Mouse (Mus musculus) NIH3T3 (cell line): ENCODE results near the gene Dnajb2.
A peak's percentile ranks its signal among the peaks of the same experiment; 100 is the strongest.

Experiments used
- DNase-seq: peaks from one replicate; pipeline ENCODE4 v3.0.0-alpha.2; 2012; ENCODE audit warnings: low read depth

The Dnajb2 gene

DNA sequence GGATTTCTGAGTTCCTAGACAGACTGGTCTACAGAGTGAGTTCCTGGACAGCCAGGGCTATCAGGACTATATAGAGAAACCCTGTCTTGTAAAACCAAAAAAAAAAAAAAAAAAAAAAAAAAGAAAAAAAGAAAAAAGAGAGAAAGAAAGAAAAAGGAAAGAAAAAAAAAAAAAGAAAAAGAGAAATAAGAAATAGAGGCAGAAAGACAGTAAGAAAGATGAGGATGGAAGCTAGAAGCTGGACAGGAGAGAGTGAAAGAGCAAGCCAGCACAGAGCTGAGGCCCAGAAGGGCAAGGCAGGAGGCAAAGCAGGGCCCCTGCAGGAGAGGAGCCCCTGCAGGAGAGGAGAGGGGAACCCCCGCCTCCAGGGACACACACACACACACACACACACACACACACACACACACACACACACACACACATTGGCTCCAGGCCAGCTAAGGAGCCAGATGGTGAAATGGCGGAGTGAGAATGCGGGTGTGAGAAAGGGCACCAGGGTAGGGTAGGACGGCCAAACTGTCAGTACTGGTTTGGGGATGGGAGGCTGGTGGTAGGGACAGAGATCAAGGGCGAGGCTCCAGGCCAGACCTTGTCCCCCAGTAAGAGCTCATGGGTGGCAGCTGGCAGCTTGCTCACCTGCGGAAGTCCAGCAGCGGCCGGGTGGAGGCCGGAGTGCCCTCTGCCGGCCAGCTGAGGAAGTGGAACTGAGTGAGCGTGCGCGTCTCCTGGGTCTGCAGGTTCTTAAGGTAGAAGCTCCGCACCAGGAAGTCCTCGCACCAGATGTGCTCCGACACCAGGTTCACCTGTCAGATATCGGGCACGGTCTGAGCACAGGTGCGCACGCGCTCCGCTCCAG, 15.1 kb downstream of the Dnajb2 start:
- DNase-seq = no peak

DNA sequence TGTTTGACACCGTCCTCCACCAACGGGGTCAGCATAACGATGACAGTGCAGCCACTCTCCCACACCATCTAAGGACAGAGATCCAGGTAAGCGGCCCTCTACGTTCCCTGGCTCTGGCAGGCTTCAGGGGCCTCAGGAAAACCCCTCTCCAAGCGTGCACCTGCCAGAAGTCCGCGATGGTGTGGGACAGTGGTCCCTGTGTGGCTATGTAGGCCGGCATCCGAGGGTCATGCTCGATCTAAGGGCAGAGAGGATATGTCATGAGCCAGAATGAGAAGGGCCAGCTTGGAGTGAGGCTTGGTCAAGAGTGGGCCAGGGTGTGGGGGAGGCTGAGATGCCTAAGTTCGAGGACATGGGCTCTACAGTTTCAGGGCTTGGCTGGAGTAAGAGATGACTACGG, 16.1 kb downstream of the Dnajb2 start:
- no peak for DNase-seq

DNA sequence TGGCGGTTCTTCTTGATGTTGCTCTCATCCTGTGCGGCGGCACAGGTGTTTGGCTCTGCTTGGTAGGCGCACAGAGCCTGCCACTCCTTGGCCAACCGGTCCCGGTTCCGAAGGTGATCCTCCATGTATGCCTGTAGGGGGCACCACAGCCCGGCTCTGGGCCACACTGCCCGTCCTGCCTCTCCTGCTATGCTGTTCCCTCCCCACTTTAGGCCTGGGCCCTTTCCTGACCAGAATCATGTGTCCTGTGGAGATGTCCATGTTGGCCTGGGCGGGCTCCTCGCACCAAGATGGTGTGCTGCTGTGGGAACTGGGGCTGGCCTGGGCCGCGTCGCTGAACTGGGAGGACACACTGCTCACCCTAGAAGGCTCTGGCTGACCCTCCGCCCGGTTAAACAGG, 16.8 kb downstream of the Dnajb2 start:
- no peak for DNase-seq

- peak; percentile 93 for DNase-seq
Measured at GRCm38 (mm10) chr1:75253849-75254624, 17.8 kb downstream of the Dnajb2 start.

- no peak for DNase-seq
Measured at GRCm38 (mm10) chr1:75254625-75255013, 18.4 kb downstream of the Dnajb2 start.

- no peak for DNase-seq
Measured at GRCm38 (mm10) chr1:75255516-75256046, 19.4 kb downstream of the Dnajb2 start.

DNA sequence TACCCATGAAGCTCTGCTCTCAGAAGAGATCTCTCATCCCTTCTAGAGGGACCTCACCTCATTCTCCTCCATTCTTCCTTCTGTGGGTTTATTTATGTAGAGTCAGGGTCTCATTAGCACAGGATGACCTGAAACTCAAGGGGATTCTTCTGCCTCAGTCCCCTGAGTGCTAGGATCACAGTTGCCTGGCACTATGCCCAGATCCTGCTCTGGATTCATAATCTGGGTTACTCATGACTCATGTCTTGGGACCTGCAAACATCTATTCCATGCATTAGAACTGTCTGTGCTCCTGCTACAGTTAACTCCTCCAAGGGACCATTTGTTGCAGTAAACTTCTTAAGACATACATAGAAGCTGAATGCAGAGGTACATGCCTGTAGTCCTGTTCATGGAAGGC, 25.1 kb downstream of the Dnajb2 start:
- peak; percentile 64 for DNase-seq

GRCm38 (mm10) chr1:75262969-75263951, 27.1 kb downstream of the Dnajb2 start:
- peak; percentile 95 for DNase-seq

DNA sequence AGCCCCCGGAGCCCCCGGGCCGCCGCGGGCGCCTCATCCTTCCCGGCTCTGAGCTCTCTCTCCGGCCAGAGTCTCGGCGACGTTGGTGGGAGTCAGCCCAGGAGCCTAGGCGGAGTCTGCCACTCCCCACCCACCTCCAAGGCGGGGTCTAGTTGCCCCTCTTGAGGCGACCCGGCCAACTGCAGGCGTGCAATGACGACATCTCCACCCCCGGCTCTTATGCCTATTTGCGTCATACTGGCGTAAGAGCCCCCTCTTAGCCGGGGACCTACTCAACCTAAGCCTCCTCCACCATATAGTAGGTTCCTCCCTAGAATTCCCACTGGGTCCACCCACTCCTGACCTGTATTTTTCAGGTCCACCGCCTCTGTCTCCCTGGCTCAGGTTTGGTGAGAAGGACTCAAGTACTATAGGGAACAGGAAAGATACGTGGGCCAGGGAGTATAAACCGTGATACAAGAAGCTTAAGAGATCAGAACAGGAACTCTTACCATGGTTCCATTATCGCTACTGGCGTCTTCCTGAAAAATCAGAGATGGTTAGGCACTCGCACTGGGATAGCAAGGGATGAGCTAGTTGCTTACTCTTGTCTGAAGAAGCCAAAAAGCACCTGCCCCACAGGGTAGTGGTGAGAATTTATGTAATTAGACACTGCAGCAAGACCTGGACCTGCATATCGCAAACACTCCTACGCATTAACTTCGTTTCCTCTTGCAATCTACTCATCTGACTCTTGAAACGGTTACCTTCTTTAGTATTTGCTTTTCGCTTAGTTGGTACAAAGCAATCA, 28.1 kb downstream of the Dnajb2 start, which contains the start of gene Ptprn:
Ptprn (minus strand) TSS at position 412 of the 790 bp plus-strand sequence.
- DNase-seq = peak; percentile 83

GRCm38 (mm10) chr1:75277195-75278188, 41.3 kb downstream of the Dnajb2 start:
- peak; percentile 86 for DNase-seq

GRCm38 (mm10) chr1:75278228-75278627, 42.0 kb downstream of the Dnajb2 start, which contains the start of gene Resp18:
TSS of gene Resp18 (minus strand) at chr1:75278415.
- no peak for DNase-seq

- DNase-seq = no peak
Measured at GRCm38 (mm10) chr1:75283017-75283416, 46.8 kb downstream of the Dnajb2 start.

DNA sequence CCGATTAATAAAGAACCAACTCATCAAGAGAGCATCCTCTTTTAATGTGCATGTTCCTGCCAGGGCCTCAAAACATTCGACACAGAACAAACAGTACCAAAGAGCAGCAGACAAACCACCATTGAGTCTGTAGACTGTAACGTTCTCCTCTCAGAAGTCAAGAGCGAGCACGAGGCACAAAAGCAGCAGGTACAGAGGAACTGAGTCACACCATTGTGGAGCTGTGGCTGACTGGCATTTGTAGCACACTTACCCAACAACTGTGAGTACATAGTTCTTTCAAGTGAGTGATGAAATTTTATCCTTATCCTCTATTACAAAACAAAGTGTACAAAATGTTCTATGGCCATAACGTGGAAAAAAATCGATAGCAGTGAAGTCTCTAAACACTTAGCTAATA, 48.7 kb downstream of the Dnajb2 start:
- DNase-seq = no peak

DNA sequence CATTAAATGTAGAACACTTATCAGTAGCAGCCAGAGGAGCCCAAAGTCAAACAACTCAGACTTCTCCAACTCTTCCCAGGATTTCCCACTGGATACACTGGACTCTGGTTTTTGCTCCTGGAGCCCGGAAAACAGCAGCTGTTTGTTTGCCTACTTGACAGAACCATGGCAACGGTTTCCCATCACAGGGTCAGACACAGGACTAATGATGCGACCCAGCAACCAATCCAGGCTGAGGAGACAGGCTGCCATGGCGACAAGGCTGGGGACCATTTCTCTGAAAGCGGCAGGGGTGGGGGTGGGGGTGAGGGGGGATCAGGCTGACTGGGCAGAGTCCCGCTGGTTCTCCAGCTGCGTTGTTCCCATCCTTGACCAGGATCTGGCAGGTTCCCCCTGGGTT, 53.2 kb downstream of the Dnajb2 start:
- DNase-seq = no peak

DNA sequence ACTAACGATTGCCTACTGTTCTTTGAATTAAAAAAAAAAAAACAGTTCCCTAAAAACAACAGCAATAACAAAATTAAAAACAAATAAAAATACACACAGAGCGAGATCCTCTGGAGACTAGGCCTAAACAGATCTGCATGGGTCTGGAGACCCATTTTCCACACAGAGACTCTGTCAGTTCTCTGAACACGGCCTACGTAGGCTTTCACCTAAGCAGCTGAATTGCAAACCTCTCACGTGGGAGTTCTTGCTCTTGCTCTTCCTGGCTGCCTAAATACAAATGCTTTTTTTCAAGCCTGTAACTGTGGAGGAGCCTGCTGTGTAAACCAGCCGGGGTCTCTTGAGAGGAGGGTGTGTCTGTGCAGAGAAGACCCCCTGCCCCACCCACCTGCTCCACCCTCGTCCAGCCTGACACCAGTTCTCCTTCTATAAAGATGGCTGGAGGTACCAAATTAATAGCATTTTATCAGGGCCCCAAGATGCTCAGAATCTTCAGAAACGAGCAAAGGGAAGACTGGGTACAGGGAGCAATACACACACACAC, 53.8 kb downstream of the Dnajb2 start:
- DNase-seq = no peak

DNA sequence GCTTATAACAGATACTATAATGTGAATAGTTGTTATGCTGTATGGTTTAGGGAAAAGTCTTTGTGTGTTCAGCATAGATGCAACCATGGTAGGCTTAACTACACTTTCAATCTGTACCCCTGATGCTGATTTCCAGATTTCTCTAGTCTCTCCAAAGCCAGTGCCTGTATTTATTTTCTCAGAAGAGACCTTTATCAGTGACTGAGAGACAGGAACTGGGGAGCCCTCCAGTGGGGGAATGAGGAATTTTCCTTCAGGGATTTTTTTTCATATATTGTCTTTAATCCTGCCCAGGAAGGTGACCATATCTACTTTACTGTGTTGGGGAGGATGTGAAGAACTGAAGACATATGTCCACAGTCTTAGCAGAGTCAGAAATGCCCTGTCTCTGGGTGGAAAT, 54.4 kb downstream of the Dnajb2 start:
- DNase-seq = peak; percentile 83

DNA sequence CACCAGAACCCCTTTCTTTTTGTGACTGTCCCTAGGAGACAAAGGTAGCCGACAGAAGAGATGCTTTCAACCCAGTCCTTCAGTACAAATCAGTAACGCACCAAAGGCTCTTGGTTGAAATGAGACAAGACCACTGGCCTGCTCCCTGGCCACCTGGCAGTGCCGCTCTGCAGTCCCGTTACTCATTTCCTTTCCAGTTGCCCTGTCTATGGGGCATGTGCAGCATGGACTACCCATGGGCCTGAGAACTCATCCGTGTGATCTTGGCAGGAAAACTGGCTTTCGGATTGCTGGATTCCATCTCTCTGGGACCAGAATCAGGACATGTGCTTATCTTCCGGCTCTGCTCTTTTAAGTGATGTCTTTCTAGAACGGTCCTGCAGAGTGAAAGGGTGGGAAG, 55.1 kb downstream of the Dnajb2 start:
- no peak for DNase-seq

DNA sequence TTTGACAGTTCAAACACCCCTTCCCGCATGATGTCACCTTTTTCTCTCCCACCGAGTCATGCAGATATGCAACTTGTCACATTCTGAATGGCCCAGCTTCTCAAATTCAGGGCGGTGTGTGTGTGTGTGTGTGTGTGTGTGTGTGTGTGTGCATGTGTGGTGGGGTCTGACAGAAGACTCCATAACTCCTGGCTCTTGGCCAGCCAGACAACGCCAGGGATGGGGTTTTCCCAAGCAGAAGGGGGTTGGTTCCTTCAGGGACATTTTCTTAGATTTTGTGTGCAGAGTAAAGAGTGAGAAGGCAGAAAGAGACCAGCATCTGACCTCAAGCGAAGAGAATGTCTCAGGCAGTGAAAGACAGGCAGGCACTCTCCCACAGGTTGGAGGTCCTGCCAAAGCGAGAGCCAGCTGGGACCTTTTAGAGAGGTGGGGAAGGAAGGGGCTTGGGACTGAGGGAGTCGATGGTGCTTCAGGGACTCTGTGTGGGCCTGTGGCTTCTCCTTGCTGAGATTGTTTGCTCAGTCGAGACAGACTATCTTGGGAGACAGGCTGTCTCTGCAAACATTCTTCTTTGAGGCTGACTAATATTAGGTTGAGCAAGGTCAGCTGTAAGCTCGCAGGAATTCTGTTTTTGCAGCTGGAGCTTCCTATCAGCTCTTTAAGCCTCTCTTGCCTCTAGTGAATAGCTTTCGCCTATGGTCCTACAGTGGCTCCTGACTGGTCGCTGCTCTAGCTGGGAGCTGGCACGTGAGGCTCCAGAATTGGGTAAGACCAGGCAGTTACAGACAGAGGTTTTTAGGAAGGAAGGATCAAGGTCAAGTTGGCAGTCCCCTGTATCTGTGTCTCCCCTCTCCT, 56.5 kb downstream of the Dnajb2 start:
- DNase-seq = peak; percentile 84
